26 mouse cellular contexts compared by ENCODE assay signal in genomic region chr8:104187622-104188021, GRCm38 (mm10). TPM values are rescaled to one million over a fixed set of nuclear protein-coding genes. Genes with fewer than 3 reads are reported as not detected.
DNase-seq lines count a peak whose midpoint lies in the region; ATAC-seq lines count a peak whose summit lies in the region.
"Had no signal": no experiment of that assay in that cellular context is flagged by ENCODE, and none has a peak within 500 bp of the region (broad histone marks: within the 10 kb centered on the region; RNA-seq: fewer than 3 reads in every experiment).

No protein-coding gene starts in this region.

- H3K4me3 ChIP-seq in hindbrain, embryonic 11.5 days (ENCODE audit: low read depth, low read length): no peak overlapping the region
- no peak overlapping the region for H3K4me3 ChIP-seq in hindbrain, embryonic 13.5 days
- H3K4me3 ChIP-seq: embryonic facial prominence, embryonic 13.5 days; embryonic facial prominence, embryonic 15.5 days; erythroblast, embryonic 14.5 days; forebrain, embryonic 10.5 days; forebrain, embryonic 12.5 days had no signal

- ATAC-seq in frontal cortex, adult (ENCODE audit: low TSS enrichment): peak; percentile 79
- no peak for ATAC-seq in hindbrain, embryonic 11.5 days (ENCODE audit: low FRiP score)
- no peak for ATAC-seq in hindbrain, embryonic 13.5 days (ENCODE audit: low FRiP score)
- ATAC-seq: activated CD4-positive, CD25-positive, alpha-beta regulatory T cell, adult 4 months; CD4-positive, CD25-positive, alpha-beta regulatory T cell, adult 4 months; forebrain, embryonic 14.5 days; forebrain, embryonic 16.5 days; Patski had no signal

- H3K36me3 ChIP-seq in hindbrain, embryonic 11.5 days (ENCODE audit: control insufficient read depth, insufficient read depth, low read length): no peaks in the 10 kb centered on the region
- no peaks in the 10 kb centered on the region for H3K36me3 ChIP-seq in hindbrain, embryonic 13.5 days
- H3K36me3 ChIP-seq: embryonic facial prominence, embryonic 13.5 days; embryonic facial prominence, embryonic 15.5 days; forebrain, embryonic 10.5 days; forebrain, embryonic 12.5 days; G1E had no signal

- no peaks in the 10 kb centered on the region for H3K4me1 ChIP-seq in hindbrain, embryonic 11.5 days (replicated peaks; ENCODE audit: control insufficient read depth, insufficient read depth, low read length)
- peaks cover 23% of the 10 kb centered on the region for H3K4me1 ChIP-seq in hindbrain, embryonic 13.5 days (replicated peaks)

- WGBS in hindbrain, embryonic 11.5 days: 78% methylated on average over 6 of the region's 6 CpGs
- 92% methylated on average over 6 of the region's 6 CpGs for whole genome bisulfite sequencing in hindbrain, embryonic 13.5 days

- DNase-seq in frontal cortex, postnatal 25 days (ENCODE audit: low spot score in 2 of 2): no peak
- DNase-seq in hindbrain, embryonic 11.5 days (ENCODE audit: low spot score): no peak
- DNase-seq in brain, adult 2 months (ENCODE audit: low read depth, low spot score): peak; percentile 55
- DNase-seq: adrenal gland, adult 8-10 months; adrenal gland, postnatal 14 days; B cell, adult 2 months; cerebellum, adult 11 months; cerebellum, adult 18-20 months; cerebellum, adult 8-10 months; cerebellum, adult 9-11 months; cerebellum, postnatal 14 days; cerebellum, postnatal 36 days; embryo, embryonic 11 days had no signal

- H3K27ac ChIP-seq in hindbrain, embryonic 11.5 days (ENCODE audit: low read depth, low read length): 0 out of 2 replicates have a peak overlapping the region, but pooled peaks have one; percentile 39
- H3K27ac ChIP-seq in hindbrain, embryonic 13.5 days: no peak overlapping the region
- H3K27ac ChIP-seq: embryonic facial prominence, embryonic 13.5 days; embryonic facial prominence, embryonic 15.5 days; forebrain, embryonic 10.5 days; forebrain, embryonic 12.5 days had no signal

- H3K9me3 ChIP-seq in hindbrain, embryonic 11.5 days (ENCODE audit: control insufficient read depth, low read length): no peaks in the 10 kb centered on the region
- H3K9me3 ChIP-seq in hindbrain, embryonic 13.5 days: no peaks in the 10 kb centered on the region
- H3K9me3 ChIP-seq: embryonic facial prominence, embryonic 13.5 days; embryonic facial prominence, embryonic 15.5 days; forebrain, embryonic 10.5 days; forebrain, embryonic 12.5 days had no signal

- H3K4me2 ChIP-seq in hindbrain, embryonic 11.5 days (replicated peaks; ENCODE audit: low read depth, low read length): no peak overlapping the region
- H3K4me2 ChIP-seq in hindbrain, embryonic 13.5 days: no peak overlapping the region
- H3K4me2 ChIP-seq: embryonic facial prominence, embryonic 13.5 days; embryonic facial prominence, embryonic 15.5 days; forebrain, embryonic 12.5 days had no signal

- H3K9ac ChIP-seq in hindbrain, embryonic 11.5 days (ENCODE audit: low read depth, low read length): no peak overlapping the region
- no peak overlapping the region for H3K9ac ChIP-seq in hindbrain, embryonic 13.5 days
- H3K9ac ChIP-seq: embryonic facial prominence, embryonic 13.5 days; embryonic facial prominence, embryonic 15.5 days; forebrain, embryonic 12.5 days had no signal

- H3K27me3 ChIP-seq in hindbrain, embryonic 11.5 days (ENCODE audit: control insufficient read depth, insufficient read depth, low read length): no peaks in the 10 kb centered on the region
- peaks cover 8% of the 10 kb centered on the region for H3K27me3 ChIP-seq in hindbrain, embryonic 13.5 days
- H3K27me3 ChIP-seq: embryonic facial prominence, embryonic 13.5 days; embryonic facial prominence, embryonic 15.5 days; Patski had no signal

RNA-seq across cellular contexts. Expression of gene Bean1, which starts 17.4 kb away (rescaled TPM):
- polyA plus RNA-seq in hindbrain, embryonic 11.5 days (2014; fragmentation: Nextera tagmentation; extraction: Ambion mirVana): 0.71 and 0.88 TPM in 2 replicates
- 3.3 and 4.4 TPM in 2 replicates for polyA plus RNA-seq in hindbrain, embryonic 13.5 days (2015; fragmentation: Nextera tagmentation; extraction: Ambion mirVana)
- polyA plus RNA-seq: activated CD4-positive, CD25-positive, alpha-beta regulatory T cell, adult 4 months; CD4-positive, CD25-positive, alpha-beta regulatory T cell, adult 4 months; erythroblast, embryonic 14.5 days; G1E; Patski had no signal
